Mouse (Mus musculus): ENCODE measurements at regions not wholly inside any gene's neighbourhood (a gene's known extent, or its start where the extent isn't known, plus 50 kb on each side); places are given as distances from the start of the nearest gene placed in this dataset.

- 51% methylated on average over 7 of the region's 7 CpGs for WGBS
- no peak for ATAC-seq (ENCODE audit: insufficient number of reproducible peaks, insufficient read depth, low FRiP score, low TSS enrichment)
- no peak overlapping the region for H3K27ac ChIP-seq
- no peak overlapping the region for H3K9ac ChIP-seq
- no peaks in the 10 kb centered on the region for H3K36me3 ChIP-seq
- no peak overlapping the region for H3K4me3 ChIP-seq
- peaks cover 9% of the 10 kb centered on the region; the same call in 1 of the 2 replicates for H3K4me1 ChIP-seq
- no peak overlapping the region for H3K4me2 ChIP-seq (replicated peaks)
- no peaks in the 10 kb centered on the region for H3K9me3 ChIP-seq
- H3K27me3 ChIP-seq = no peaks in the 10 kb centered on the region
Observed at GRCm38 (mm10) chr1:88813200-88813599, 111.2 kb upstream of the Arl4c start.

- ATAC-seq (ENCODE audit: insufficient number of reproducible peaks, insufficient read depth, low FRiP score, low TSS enrichment) = no peak
- 80% methylated on average over 9 of the region's 9 CpGs for WGBS
- no peak overlapping the region for H3K27ac ChIP-seq
- H3K4me3 ChIP-seq = no peak overlapping the region
- H3K27me3 ChIP-seq = no peaks in the 10 kb centered on the region
- H3K9ac ChIP-seq = no peak overlapping the region
- H3K4me2 ChIP-seq (replicated peaks) = no peak overlapping the region
- H3K9me3 ChIP-seq = no peaks in the 10 kb centered on the region
- no peaks in the 10 kb centered on the region for H3K36me3 ChIP-seq
- H3K4me1 ChIP-seq = no peaks in the 10 kb centered on the region
Observed at GRCm38 (mm10) chr1:88816376-88816945, 114.4 kb upstream of the Arl4c start.

GRCm38 (mm10) chr1:88825215-88825614, 123.2 kb upstream of the Arl4c start:
- H3K4me1 ChIP-seq = no peaks in the 10 kb centered on the region
- no peaks in the 10 kb centered on the region for H3K27me3 ChIP-seq
- ATAC-seq (ENCODE audit: insufficient number of reproducible peaks, insufficient read depth, low FRiP score, low TSS enrichment) = no peak
- H3K4me2 ChIP-seq (replicated peaks) = no peak overlapping the region
- no peak overlapping the region for H3K9ac ChIP-seq
- no peak overlapping the region for H3K27ac ChIP-seq
- WGBS = 85% methylated on average over 4 of the region's 4 CpGs
- no peaks in the 10 kb centered on the region for H3K36me3 ChIP-seq
- H3K4me3 ChIP-seq = no peak overlapping the region
- H3K9me3 ChIP-seq = no peaks in the 10 kb centered on the region

- Histone ChIP-seq H3K4me3 (no peak overlapping the region), H3K36me3 (no peaks in the 10 kb centered on the region), H3K27ac (no peak overlapping the region), H3K9me3 (no peaks in the 10 kb centered on the region), H3K4me1 (peaks cover 12% of the 10 kb centered on the region), H3K9ac (no peak overlapping the region), H3K4me2 (replicated peaks) (no peak overlapping the region), H3K27me3 (no peaks in the 10 kb centered on the region)
- 36% methylated on average over 11 of the region's 11 CpGs for WGBS
- ATAC-seq (ENCODE audit: insufficient number of reproducible peaks, insufficient read depth, low FRiP score, low TSS enrichment) = no peak
Observed at GRCm38 (mm10) chr1:88838661-88839274, 136.7 kb upstream of the Arl4c start.

- Histone ChIP-seq H3K27me3 (no peaks in the 10 kb centered on the region), H3K36me3 (no peaks in the 10 kb centered on the region), H3K27ac (peak overlapping the region; percentile 63; the same call in 1 of the 2 replicates), H3K4me2 (replicated peaks) (no peak overlapping the region), H3K4me1 (peaks cover 12% of the 10 kb centered on the region), H3K9ac (no peak overlapping the region), H3K4me3 (no peak overlapping the region), H3K9me3 (no peaks in the 10 kb centered on the region)
- WGBS = 14% methylated on average over 3 of the region's 3 CpGs
- no peak for ATAC-seq (ENCODE audit: insufficient number of reproducible peaks, insufficient read depth, low FRiP score, low TSS enrichment)
Observed at GRCm38 (mm10) chr1:88839407-88839976, 137.5 kb upstream of the Arl4c start.

GRCm38 (mm10) chr1:88839977-88840628, 138.1 kb upstream of the Arl4c start:
- Histone ChIP-seq H3K27ac (peak overlapping the region; percentile 63), H3K27me3 (no peaks in the 10 kb centered on the region), H3K4me2 (replicated peaks) (no peak overlapping the region), H3K9ac (no peak overlapping the region), H3K36me3 (no peaks in the 10 kb centered on the region), H3K4me1 (peaks cover 12% of the 10 kb centered on the region), H3K4me3 (no peak overlapping the region), H3K9me3 (no peaks in the 10 kb centered on the region)
- 0 out of 2 replicates have a peak, but pooled peaks have one; percentile 15 for ATAC-seq (ENCODE audit: insufficient number of reproducible peaks, insufficient read depth, low FRiP score, low TSS enrichment)
- WGBS = 24% methylated on average over 9 of the region's 9 CpGs

- Histone ChIP-seq H3K4me1 (peaks cover 12% of the 10 kb centered on the region), H3K27ac (no peak overlapping the region), H3K4me2 (replicated peaks) (no peak overlapping the region), H3K36me3 (no peaks in the 10 kb centered on the region), H3K4me3 (no peak overlapping the region), H3K9ac (no peak overlapping the region), H3K9me3 (no peaks in the 10 kb centered on the region), H3K27me3 (no peaks in the 10 kb centered on the region)
- WGBS = 75% methylated on average over 9 of the region's 9 CpGs
- ATAC-seq (ENCODE audit: insufficient number of reproducible peaks, insufficient read depth, low FRiP score, low TSS enrichment) = no peak
Observed at GRCm38 (mm10) chr1:88840991-88841592, 139.1 kb upstream of the Arl4c start.

GRCm38 (mm10) chr1:88847333-88848091, 145.5 kb upstream of the Arl4c start:
- Histone ChIP-seq H3K27me3 (no peaks in the 10 kb centered on the region), H3K9ac (no peak overlapping the region), H3K4me2 (replicated peaks) (no peak overlapping the region), H3K27ac (no peak overlapping the region), H3K4me3 (no peak overlapping the region), H3K9me3 (no peaks in the 10 kb centered on the region), H3K36me3 (no peaks in the 10 kb centered on the region), H3K4me1 (no peaks in the 10 kb centered on the region)
- no peak for ATAC-seq (ENCODE audit: insufficient number of reproducible peaks, insufficient read depth, low FRiP score, low TSS enrichment)
- 65% methylated on average over 16 of the region's 16 CpGs for WGBS

- no peaks in the 10 kb centered on the region for H3K4me1 ChIP-seq
- H3K4me3 ChIP-seq = no peak overlapping the region
- 79% methylated on average over 8 of the region's 8 CpGs for WGBS
- H3K27me3 ChIP-seq = no peaks in the 10 kb centered on the region
- ATAC-seq (ENCODE audit: insufficient number of reproducible peaks, insufficient read depth, low FRiP score, low TSS enrichment) = no peak
- no peak overlapping the region for H3K4me2 ChIP-seq (replicated peaks)
- H3K9ac ChIP-seq = no peak overlapping the region
- H3K27ac ChIP-seq = no peak overlapping the region
- H3K36me3 ChIP-seq = no peaks in the 10 kb centered on the region
- no peaks in the 10 kb centered on the region for H3K9me3 ChIP-seq
Observed at GRCm38 (mm10) chr1:88848246-88848645, 146.2 kb upstream of the Arl4c start.

GRCm38 (mm10) chr1:88849421-88849820, 147.4 kb upstream of the Arl4c start:
- no peak overlapping the region for H3K27ac ChIP-seq

GRCm38 (mm10) chr1:88851931-88852330, 149.9 kb upstream of the Arl4c start:
- Histone ChIP-seq H3K4me2 (replicated peaks) (no peak overlapping the region), H3K27ac (no peak overlapping the region), H3K27me3 (no peaks in the 10 kb centered on the region), H3K9me3 (no peaks in the 10 kb centered on the region), H3K4me3 (no peak overlapping the region), H3K4me1 (no peaks in the 10 kb centered on the region), H3K9ac (no peak overlapping the region), H3K36me3 (no peaks in the 10 kb centered on the region)
- WGBS = 77% methylated on average over 5 of the region's 5 CpGs
- no peak for ATAC-seq (ENCODE audit: insufficient number of reproducible peaks, insufficient read depth, low FRiP score, low TSS enrichment)

More at GRCm38 (mm10) chr1:88849421-88849820, 147.4 kb upstream of the Arl4c start:
- Histone ChIP-seq H3K9me3 (no peaks in the 10 kb centered on the region), H3K4me3 (no peak overlapping the region), H3K9ac (no peak overlapping the region), H3K36me3 (no peaks in the 10 kb centered on the region), H3K4me2 (replicated peaks) (no peak overlapping the region), H3K27me3 (no peaks in the 10 kb centered on the region), H3K4me1 (no peaks in the 10 kb centered on the region)
- no peak for ATAC-seq (ENCODE audit: insufficient number of reproducible peaks, insufficient read depth, low FRiP score, low TSS enrichment)
- 84% methylated on average over 5 of the region's 5 CpGs for WGBS

Measured in embryonic facial prominence, embryonic 12.5 days (tissue).